Mouse (Mus musculus) cortical plate, adult 2 months (tissue): ENCODE measurements at regions not wholly inside any gene's neighbourhood (a gene's known extent, or its start where the extent isn't known, plus 50 kb on each side); places are given as distances from the start of the nearest gene placed in this dataset.

Experiments used
- CTCF ChIP-seq: fragments of 200-500 bp; IDR thresholded peaks from 2 replicates; pipeline ENCODE4 v1.5.1; 2011; ENCODE audit warnings: mild to moderate bottlenecking, control low read depth, low read length; ENCODE audit not compliant: insufficient read depth; ENCODE audit errors: extremely low read depth
- POLR2A ChIP-seq: fragments of 200-500 bp; IDR thresholded peaks from 2 replicates; pipeline ENCODE4 v1.6.1; 2011; ENCODE audit warnings: mild to moderate bottlenecking, low read length, control low read depth; ENCODE audit not compliant: insufficient read depth; ENCODE audit errors: extremely low read depth

DNA sequence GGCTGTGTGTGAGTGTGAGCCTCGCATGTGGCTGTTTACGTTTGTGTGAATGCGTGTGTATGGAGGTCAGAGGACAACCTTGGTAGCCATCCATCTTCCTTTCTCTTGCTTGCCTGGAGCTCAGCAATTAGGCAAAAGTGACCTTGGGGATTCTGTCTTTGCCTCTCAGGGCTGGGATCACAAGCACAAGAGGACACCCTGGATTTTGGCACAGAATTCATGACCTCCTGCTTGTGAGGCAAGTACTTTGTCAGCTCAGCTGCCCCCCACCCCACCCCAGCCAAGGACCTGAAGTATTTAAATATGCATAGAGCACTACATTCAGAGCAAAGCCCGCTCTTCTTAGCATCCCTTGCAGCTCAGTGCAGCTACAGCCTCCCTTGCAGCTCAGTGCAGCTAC, 84.6 kb upstream of the Sulf2 start:
- no peak for TF ChIP-seq CTCF
- no peak for TF ChIP-seq POLR2A
